Mouse (Mus musculus) thymus, adult 2 months (tissue): Measurements from ENCODE around the gene Myo1e. TPM values are rescaled to one million over a fixed set of nuclear protein-coding genes. Genes with fewer than 3 reads are reported as not detected.

Experiments used
- DNase-seq: peaks from one replicate; pipeline ENCODE4 v3.0.0; 2021
- H3K27ac ChIP-seq: fragments of 200-500 bp; 2 replicates; pipeline ENCODE4 v1.5.1; 2012; ENCODE audit warnings: low read length, control low read depth; ENCODE audit not compliant: control insufficient read depth, insufficient read depth
- H3K27me3 ChIP-seq: fragments of 200-500 bp; 2 replicates; pipeline ENCODE4 v1.6.1; 2012; ENCODE audit warnings: mild to moderate bottlenecking, low read length, moderate library complexity, mixed read lengths; ENCODE audit not compliant: control insufficient read depth, insufficient read depth
- H3K36me3 ChIP-seq: fragments of 200-500 bp; 2 replicates; pipeline ENCODE4 v1.6.1; 2012; ENCODE audit warnings: mild to moderate bottlenecking, low read length, moderate library complexity; ENCODE audit not compliant: control insufficient read depth, insufficient read depth
- H3K4me1 ChIP-seq: fragments of 200-500 bp; replicated peaks from 2 replicates; pipeline ENCODE4 v1.6.1; 2012; ENCODE audit warnings: low read length; ENCODE audit not compliant: control insufficient read depth, insufficient read depth
- H3K4me3 ChIP-seq: fragments of 200-500 bp; 2 replicates; pipeline ENCODE4 v1.5.1; 2012; ENCODE audit warnings: mild to moderate bottlenecking, low read length, control low read depth, moderate library complexity; ENCODE audit not compliant: control insufficient read depth, insufficient read depth
- CTCF ChIP-seq: fragments of 200-500 bp; IDR thresholded peaks from 2 replicates; pipeline ENCODE4 v1.5.1; 2012; ENCODE audit warnings: mild to moderate bottlenecking, control low read depth, low read length, moderate library complexity, borderline replicate concordance; ENCODE audit not compliant: control insufficient read depth, poor library complexity, insufficient read depth; ENCODE audit errors: extremely low read depth
- POLR2A ChIP-seq: fragments of 200-500 bp; IDR thresholded peaks from 2 replicates; pipeline ENCODE4 v1.6.1; 2012; ENCODE audit warnings: mild to moderate bottlenecking, low read length, control low read depth, moderate library complexity; ENCODE audit not compliant: control insufficient read depth, poor library complexity, insufficient read depth; ENCODE audit errors: extremely low read depth
- WGBS: fragments of 180-500 bp; shearing (Covaris S2); methylation state at CpG from one replicate; pipeline ENCODE4 v1.1.7; 2018; 5-methylcytosine and 5-hydroxymethylcytosine counted together
- polyA plus RNA-seq: library from polyadenylated mRNA; depleted of rRNA; stranded (reverse); fragments of >200 nt; gene quantifications from 2 replicates; pipeline ENCODE4 v1.2.3, GENCODE M21; 2012

Gene Myo1e
- polyA plus RNA-seq, 1 experiment: 3.7 TPM

GRCm38 (mm10) chr9:70277076-70277475 lies 69.9 kb downstream of the Myo1e start:
- no peak for TF ChIP-seq CTCF
- TF ChIP-seq POLR2A: no peak
- 88% methylated on average over 3 of the region's 3 CpGs for WGBS

GRCm38 (mm10) chr9:70277529-70277982 lies 70.4 kb downstream of the Myo1e start:
- Histone ChIP-seq H3K4me1 (no peaks in the 10 kb centered on the region), H3K36me3 (no peaks in the 10 kb centered on the region), H3K27me3 (no peaks in the 10 kb centered on the region), H3K4me3 (no peak overlapping the region), H3K27ac (no peak overlapping the region)
- no peak for DNase-seq
- WGBS: 88% methylated on average over 11 of the region's 11 CpGs
- no peak for TF ChIP-seq POLR2A
- no peak for TF ChIP-seq CTCF

More at GRCm38 (mm10) chr9:70277076-70277475, 69.9 kb downstream of the Myo1e start:
- Histone ChIP-seq H3K36me3 (no peaks in the 10 kb centered on the region), H3K4me1 (no peaks in the 10 kb centered on the region), H3K27ac (no peak overlapping the region), H3K4me3 (no peak overlapping the region), H3K27me3 (no peaks in the 10 kb centered on the region)
- no peak for DNase-seq

- Histone ChIP-seq H3K36me3 (no peaks in the 10 kb centered on the region), H3K4me1 (no peaks in the 10 kb centered on the region), H3K27me3 (no peaks in the 10 kb centered on the region), H3K27ac (no peak overlapping the region), H3K4me3 (no peak overlapping the region)
- DNase-seq: no peak
- WGBS: 98% methylated on average over 8 of the region's 8 CpGs
- no peak for TF ChIP-seq POLR2A
- no peak for TF ChIP-seq CTCF
These were observed 74.3 kb downstream of the Myo1e start for GRCm38 (mm10) chr9:70281407-70281806.

- WGBS: 72% methylated on average over 8 of the region's 8 CpGs
- no peaks in the 10 kb centered on the region for H3K27me3 ChIP-seq
- no peak for DNase-seq
- H3K27ac ChIP-seq: no peak overlapping the region
- H3K4me1 ChIP-seq: no peaks in the 10 kb centered on the region
- TF ChIP-seq CTCF (no peak), POLR2A (no peak)
- H3K4me3 ChIP-seq: no peak overlapping the region
- no peaks in the 10 kb centered on the region for H3K36me3 ChIP-seq
These were observed 75.0 kb downstream of the Myo1e start for GRCm38 (mm10) chr9:70282107-70282506.

- no peak overlapping the region for H3K4me3 ChIP-seq
- DNase-seq: no peak
- H3K36me3 ChIP-seq: no peaks in the 10 kb centered on the region
- H3K4me1 ChIP-seq: no peaks in the 10 kb centered on the region
- H3K27ac ChIP-seq: no peak overlapping the region
- WGBS: 94% methylated on average over 4 of the region's 4 CpGs
- TF ChIP-seq POLR2A: no peak
- TF ChIP-seq CTCF: no peak
- no peaks in the 10 kb centered on the region for H3K27me3 ChIP-seq
These were observed 76.0 kb downstream of the Myo1e start for GRCm38 (mm10) chr9:70283151-70283550.

GRCm38 (mm10) chr9:70284584-70285140 lies 77.5 kb downstream of the Myo1e start:
- 17% methylated on average over 7 of the region's 7 CpGs for WGBS
- TF ChIP-seq CTCF: no peak
- TF ChIP-seq POLR2A: no peak
- Histone ChIP-seq H3K4me3 (no peak overlapping the region), H3K36me3 (no peaks in the 10 kb centered on the region), H3K4me1 (no peaks in the 10 kb centered on the region), H3K27ac (no peak overlapping the region), H3K27me3 (no peaks in the 10 kb centered on the region)
- DNase-seq: no peak

GRCm38 (mm10) chr9:70290785-70291184 lies 83.6 kb downstream of the Myo1e start:
- no peaks in the 10 kb centered on the region for H3K4me1 ChIP-seq
- no peaks in the 10 kb centered on the region for H3K36me3 ChIP-seq
- H3K27me3 ChIP-seq: no peaks in the 10 kb centered on the region
- DNase-seq: no peak
- 93% methylated on average over 10 of the region's 10 CpGs for WGBS
- no peak overlapping the region for H3K4me3 ChIP-seq
- TF ChIP-seq CTCF (no peak), POLR2A (no peak)
- no peak overlapping the region for H3K27ac ChIP-seq
